Mouse (Mus musculus): ENCODE results near the gene Megf11. TPM values are rescaled to one million over a fixed set of nuclear protein-coding genes. Genes with fewer than 3 reads are reported as not detected.
A peak's percentile ranks its signal among the peaks of the same experiment; 100 is the strongest.
"Not testable (repeated sequence)": the region's sequence is repeated elsewhere in the genome, so short reads cannot be mapped to it uniquely, and the experiment has no call there.

The Megf11 gene
- polyA plus RNA-seq, 1 experiment from 2014 or later, result 5.6 TPM

GRCm38 (mm10) chr9:64667513-64667912 lies 282.1 kb downstream of the Megf11 start:
- Histone ChIP-seq H3K36me3 (no peaks in the 10 kb centered on the region), H3K4me1 (replicated peaks) (peaks cover 41% of the 10 kb centered on the region), H3K9me3 (no peaks in the 10 kb centered on the region), H3K27ac (no peak overlapping the region), H3K27me3 (ENCODE audit: insufficient read depth, poor library complexity, severe bottlenecking) (no peaks in the 10 kb centered on the region), H3K4me3 (no peak overlapping the region)
- 20% methylated on average over 5 of the region's 5 CpGs for WGBS
- DNase-seq (ENCODE audit: low spot score), result peak; percentile 35

GRCm38 (mm10) chr9:64668001-64668400 lies 282.6 kb downstream of the Megf11 start:
- H3K4me3 ChIP-seq, result no peak overlapping the region
- H3K9me3 ChIP-seq, result no peaks in the 10 kb centered on the region
- H3K36me3 ChIP-seq, result no peaks in the 10 kb centered on the region
- no peak for DNase-seq (ENCODE audit: low spot score)
- peaks cover 46% of the 10 kb centered on the region for H3K4me1 ChIP-seq (replicated peaks)
- H3K27me3 ChIP-seq (ENCODE audit: insufficient read depth, poor library complexity, severe bottlenecking), result no peaks in the 10 kb centered on the region; the same call in 1 of the 2 replicates
- no peak overlapping the region for H3K27ac ChIP-seq
- 51% methylated on average over 2 of the region's 2 CpGs for WGBS

GRCm38 (mm10) chr9:64671341-64672319 lies 286.2 kb downstream of the Megf11 start:
- not testable (repeated sequence) for H3K27ac ChIP-seq; H3K36me3 ChIP-seq; H3K27me3 ChIP-seq (ENCODE audit: insufficient read depth, poor library complexity, severe bottlenecking); H3K9me3 ChIP-seq; H3K4me3 ChIP-seq
- WGBS, result 26% methylated on average over 10 of the region's 11 CpGs
- peaks cover 33% of the 10 kb centered on the region for H3K4me1 ChIP-seq (replicated peaks)
- peak; percentile 39 for DNase-seq (ENCODE audit: low spot score)

GRCm38 (mm10) chr9:64687122-64688014 lies 301.9 kb downstream of the Megf11 start:
- no peak overlapping the region for H3K4me3 ChIP-seq
- no peaks in the 10 kb centered on the region for H3K9me3 ChIP-seq
- no peak overlapping the region; the same call in 1 of the 2 replicates for H3K27ac ChIP-seq
- H3K36me3 ChIP-seq, result no peaks in the 10 kb centered on the region
- H3K4me1 ChIP-seq (replicated peaks), result peaks cover 35% of the 10 kb centered on the region
- WGBS, result 73% methylated on average over 13 of the region's 13 CpGs
- H3K27me3 ChIP-seq (ENCODE audit: insufficient read depth, poor library complexity, severe bottlenecking), result no peaks in the 10 kb centered on the region
- no peak for DNase-seq (ENCODE audit: low spot score)

- DNase-seq (ENCODE audit: low spot score), result no peak
- H3K27ac ChIP-seq, result no peak overlapping the region; the same call in 1 of the 2 replicates
- H3K4me1 ChIP-seq (replicated peaks), result peaks cover 35% of the 10 kb centered on the region
- H3K27me3 ChIP-seq (ENCODE audit: insufficient read depth, poor library complexity, severe bottlenecking), result no peaks in the 10 kb centered on the region
- H3K36me3 ChIP-seq, result no peaks in the 10 kb centered on the region
- no peaks in the 10 kb centered on the region for H3K9me3 ChIP-seq
- no peak overlapping the region for H3K4me3 ChIP-seq
- 55% methylated on average over 1 of the region's 1 CpGs for WGBS
These were observed 302.6 kb downstream of the Megf11 start for GRCm38 (mm10) chr9:64688015-64688394.

GRCm38 (mm10) chr9:64690771-64691170 lies 305.3 kb downstream of the Megf11 start:
- WGBS, result 85% methylated on average over 2 of the region's 2 CpGs
- DNase-seq (ENCODE audit: low spot score), result no peak
- H3K27me3 ChIP-seq (ENCODE audit: insufficient read depth, poor library complexity, severe bottlenecking), result no peaks in the 10 kb centered on the region

GRCm38 (mm10) chr9:64691176-64691575 lies 305.8 kb downstream of the Megf11 start:
- H3K27ac ChIP-seq, result 0 out of 2 replicates have a peak overlapping the region, but pooled peaks have one; percentile 36
- H3K36me3 ChIP-seq, result peaks cover 19% of the 10 kb centered on the region
- peaks cover 17% of the 10 kb centered on the region for H3K4me1 ChIP-seq (replicated peaks)
- DNase-seq (ENCODE audit: low spot score), result peak; percentile 62
- WGBS, result 5% methylated on average over 7 of the region's 7 CpGs
- no peaks in the 10 kb centered on the region for H3K9me3 ChIP-seq
- H3K27me3 ChIP-seq (ENCODE audit: insufficient read depth, poor library complexity, severe bottlenecking), result no peaks in the 10 kb centered on the region
- no peak overlapping the region for H3K4me3 ChIP-seq

More at GRCm38 (mm10) chr9:64690771-64691170, 305.3 kb downstream of the Megf11 start:
- no peaks in the 10 kb centered on the region for H3K9me3 ChIP-seq
- H3K36me3 ChIP-seq, result peaks cover 17% of the 10 kb centered on the region
- H3K4me3 ChIP-seq, result no peak overlapping the region
- H3K4me1 ChIP-seq (replicated peaks), result peaks cover 20% of the 10 kb centered on the region
- H3K27ac ChIP-seq, result 0 out of 2 replicates have a peak overlapping the region, but pooled peaks have one; percentile 36

- Histone ChIP-seq H3K4me3 (no peak overlapping the region), H3K27ac (no peak overlapping the region), H3K27me3 (ENCODE audit: insufficient read depth, poor library complexity, severe bottlenecking) (no peaks in the 10 kb centered on the region), H3K36me3 (peaks cover 33% of the 10 kb centered on the region), H3K4me1 (replicated peaks) (peaks cover 6% of the 10 kb centered on the region), H3K9me3 (no peaks in the 10 kb centered on the region)
- WGBS, result 87% methylated on average over 2 of the region's 2 CpGs
- no peak for DNase-seq (ENCODE audit: low spot score)
These were observed 307.7 kb downstream of the Megf11 start for GRCm38 (mm10) chr9:64693094-64693493.

GRCm38 (mm10) chr9:64695266-64695665 lies 309.8 kb downstream of the Megf11 start:
- H3K27me3 ChIP-seq (ENCODE audit: insufficient read depth, poor library complexity, severe bottlenecking), result no peaks in the 10 kb centered on the region
- no peak overlapping the region for H3K4me3 ChIP-seq
- 89% methylated on average over 1 of the region's 1 CpGs for WGBS

GRCm38 (mm10) chr9:64696404-64696803 lies 311.0 kb downstream of the Megf11 start:
- no peak overlapping the region for H3K4me3 ChIP-seq
- no peaks in the 10 kb centered on the region for H3K9me3 ChIP-seq
- H3K36me3 ChIP-seq, result peaks cover 39% of the 10 kb centered on the region
- no peak overlapping the region for H3K27ac ChIP-seq
- no peaks in the 10 kb centered on the region for H3K27me3 ChIP-seq (ENCODE audit: insufficient read depth, poor library complexity, severe bottlenecking)
- no peaks in the 10 kb centered on the region for H3K4me1 ChIP-seq (replicated peaks)
- DNase-seq (ENCODE audit: low spot score), result no peak
- WGBS, result 91% methylated on average over 4 of the region's 4 CpGs

More at GRCm38 (mm10) chr9:64695266-64695665, 309.8 kb downstream of the Megf11 start:
- peaks cover 33% of the 10 kb centered on the region for H3K36me3 ChIP-seq
- no peak for DNase-seq (ENCODE audit: low spot score)
- H3K4me1 ChIP-seq (replicated peaks), result peaks cover 5% of the 10 kb centered on the region
- no peaks in the 10 kb centered on the region for H3K9me3 ChIP-seq
- no peak overlapping the region for H3K27ac ChIP-seq

- no peak overlapping the region for H3K4me3 ChIP-seq
- H3K27me3 ChIP-seq (ENCODE audit: insufficient read depth, poor library complexity, severe bottlenecking), result no peaks in the 10 kb centered on the region
- H3K9me3 ChIP-seq, result no peaks in the 10 kb centered on the region
- peaks cover 43% of the 10 kb centered on the region for H3K36me3 ChIP-seq
- DNase-seq (ENCODE audit: low spot score), result no peak
- WGBS, result 55% methylated on average over 1 of the region's 1 CpGs
- no peaks in the 10 kb centered on the region for H3K4me1 ChIP-seq (replicated peaks)
- no peak overlapping the region for H3K27ac ChIP-seq
These were observed 311.6 kb downstream of the Megf11 start for GRCm38 (mm10) chr9:64697006-64697405.

GRCm38 (mm10) chr9:64697677-64698076 lies 312.3 kb downstream of the Megf11 start:
- no peaks in the 10 kb centered on the region for H3K4me1 ChIP-seq (replicated peaks)
- DNase-seq (ENCODE audit: low spot score), result no peak
- H3K36me3 ChIP-seq, result peaks cover 45% of the 10 kb centered on the region
- H3K27me3 ChIP-seq (ENCODE audit: insufficient read depth, poor library complexity, severe bottlenecking), result no peaks in the 10 kb centered on the region
- WGBS, result 91% methylated on average over 5 of the region's 5 CpGs
- no peaks in the 10 kb centered on the region for H3K9me3 ChIP-seq
- H3K27ac ChIP-seq, result no peak overlapping the region
- no peak overlapping the region for H3K4me3 ChIP-seq
